Mouse (Mus musculus) heart, embryonic 11.5 days (tissue): ENCODE measurements around the gene Gfi1b. TPM values are rescaled to one million over a fixed set of nuclear protein-coding genes. Genes with fewer than 3 reads are reported as not detected.

Experiments
- ATAC-seq: fragments of 200-750 bp; cut with Nextera tagmentation; replicated peaks from 2 replicates; pipeline ENCODE4 v1.8.0; 2017; ENCODE audit warnings: moderate library complexity; ENCODE audit not compliant: insufficient number of reproducible peaks, low FRiP score, low TSS enrichment
- H3K27ac ChIP-seq: fragments of 300-500 bp; sonication (generic); 2 replicates; pipeline ENCODE4 v1.5.1; 2014; ENCODE audit warnings: mild to moderate bottlenecking, low read depth, low read length
- H3K27me3 ChIP-seq: fragments of 300-500 bp; sonication (generic); 2 replicates; pipeline ENCODE4 v1.6.1; 2014; ENCODE audit warnings: mild to moderate bottlenecking, low read length, mixed read lengths; ENCODE audit not compliant: control insufficient read depth, insufficient read depth
- H3K36me3 ChIP-seq: fragments of 300-500 bp; sonication (generic); 2 replicates; pipeline ENCODE4 v1.6.1; 2014; ENCODE audit warnings: mild to moderate bottlenecking, low read length, moderate library complexity, mixed read lengths; ENCODE audit not compliant: control insufficient read depth, insufficient read depth
- H3K4me1 ChIP-seq: fragments of 300-500 bp; sonication (generic); 2 replicates; pipeline ENCODE4 v1.6.1; 2014; ENCODE audit warnings: low read length; ENCODE audit not compliant: control insufficient read depth, insufficient read depth
- H3K4me2 ChIP-seq: fragments of 300-500 bp; sonication (generic); 2 replicates; pipeline ENCODE4 v1.6.1; 2014; ENCODE audit warnings: mild to moderate bottlenecking, moderate library complexity
- H3K4me3 ChIP-seq: fragments of 300-500 bp; sonication (generic); 2 replicates; pipeline ENCODE4 v1.5.1; 2014; ENCODE audit warnings: low read depth, low read length
- H3K9ac ChIP-seq: fragments of 300-500 bp; sonication (generic); 2 replicates; pipeline ENCODE4 v1.6.1; 2014; ENCODE audit warnings: mild to moderate bottlenecking, low read depth, low read length, moderate library complexity
- H3K9me3 ChIP-seq: fragments of 300-500 bp; sonication (generic); replicated peaks from 2 replicates; pipeline ENCODE4 v1.6.1; 2016; ENCODE audit warnings: low read length; ENCODE audit not compliant: control insufficient read depth
- WGBS: fragments of 180-500 bp; shearing (Covaris S2); extraction: QIAGEN DNeasy Blood & Tissue Kit; methylation state at CpG from one replicate; pipeline ENCODE4 v1.1.7; 2014; ENCODE audit not compliant: insufficient replicate concordance; 5-methylcytosine and 5-hydroxymethylcytosine counted together
- polyA plus RNA-seq: library from polyadenylated mRNA; unstranded; fragments of >200 nt; fragmentation: Nextera tagmentation; extraction: Ambion mirVana; gene quantifications from 2 replicates; pipeline ENCODE4 v1.2.1, GENCODE M21; 2014

Gene Gfi1b
- polyA plus RNA-seq, 1 experiment from 2014 or later: 10.9 TPM

DNA sequence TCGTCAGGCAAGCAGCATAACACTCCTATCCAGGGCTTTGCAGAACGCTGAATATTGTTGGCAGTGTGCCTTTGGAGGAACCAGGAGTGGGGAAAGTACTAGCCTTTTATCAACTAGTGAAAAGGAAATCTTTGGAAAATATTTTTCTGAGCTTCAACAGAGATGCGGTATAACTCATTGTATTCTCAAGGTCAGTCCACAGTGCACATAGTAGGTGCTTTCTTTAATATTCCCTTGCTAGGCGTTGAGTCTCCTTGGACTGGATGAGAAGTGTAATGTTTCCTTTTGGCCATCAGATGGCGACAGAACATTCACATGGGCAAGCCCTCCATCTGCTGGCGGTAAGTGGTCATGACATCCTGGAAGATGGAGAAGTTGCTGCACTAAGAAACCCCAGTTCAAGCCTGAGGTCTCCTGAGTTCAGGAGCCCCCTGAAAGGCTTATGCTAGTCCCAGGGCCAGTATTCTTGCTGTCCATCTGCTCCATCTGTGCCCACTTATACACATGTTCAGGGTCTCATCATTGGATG, 36.7 kb downstream of the Gfi1b start:
- WGBS: 18% methylated on average over 6 of the region's 6 CpGs
- ATAC-seq: no peak
- H3K36me3 ChIP-seq: no peaks in the 10 kb centered on the region

GRCm38 (mm10) chr2:28583651-28584050, 38.1 kb downstream of the Gfi1b start, which contains the start of gene Gtf3c5:
Gene Gtf3c5 (minus strand): TSS chr2:28583751.
- ATAC-seq: no peak
- Histone ChIP-seq H3K36me3 (0 out of 2 replicates have a peak, but pooled peaks cover 4% of the 10 kb centered on the region), H3K27ac (peak within 1 kb of the TSS; percentile 41), H3K9ac (peak within 1 kb of the TSS; percentile 80), H3K4me1 (0 out of 2 replicates have a peak, but pooled peaks cover 4% of the 10 kb centered on the region), H3K27me3 (no peaks in the 10 kb centered on the region), H3K9me3 (no peaks in the 10 kb centered on the region), H3K4me2 (peak within 1 kb of the TSS; percentile 71), H3K4me3 (peak within 1 kb of the TSS; percentile 77)
- 72% methylated on average over 9 of the region's 9 CpGs for WGBS

More for the DNA sequence above, 36.7 kb downstream of the Gfi1b start:
- Histone ChIP-seq H3K9ac (no peak overlapping the region), H3K4me1 (0 out of 2 replicates have a peak, but pooled peaks cover 4% of the 10 kb centered on the region), H3K27me3 (no peaks in the 10 kb centered on the region), H3K9me3 (no peaks in the 10 kb centered on the region), H3K27ac (no peak overlapping the region), H3K4me2 (no peak overlapping the region), H3K4me3 (no peak overlapping the region)

DNA sequence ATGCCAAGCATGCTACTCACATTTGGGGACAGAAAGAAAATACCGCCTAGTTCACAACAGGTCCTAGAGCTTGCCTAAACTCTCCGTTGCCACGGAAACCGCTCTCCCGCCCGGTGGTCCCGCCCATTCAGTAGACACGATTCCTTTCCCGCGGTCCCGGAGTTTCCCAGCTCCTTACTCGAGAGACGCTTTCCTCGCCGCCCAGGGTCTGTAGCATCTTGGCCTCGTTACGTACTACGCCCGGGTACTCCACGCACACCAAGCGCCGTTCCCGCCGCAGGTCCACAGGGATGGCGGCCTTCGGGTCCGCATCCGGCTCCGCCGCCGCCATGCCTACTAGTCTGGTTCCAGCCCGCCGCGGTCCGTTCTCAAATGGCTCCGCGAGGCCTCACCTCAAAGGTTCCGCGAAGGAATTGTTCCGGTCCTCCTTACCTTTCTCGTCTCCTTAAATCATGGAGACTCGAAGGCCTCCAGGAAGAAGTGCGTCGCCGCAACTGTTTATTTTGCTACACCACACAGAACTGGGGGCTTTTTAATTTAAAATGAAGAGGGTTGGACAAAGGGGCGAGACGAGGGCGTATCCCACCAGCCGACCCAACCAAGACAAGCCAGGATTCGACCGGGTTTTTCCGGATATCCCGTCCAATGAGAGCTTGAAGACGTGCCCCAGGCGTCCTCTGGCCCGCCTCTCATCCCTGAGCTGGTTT, 39.0 kb downstream of the Gfi1b start:
- peak; percentile 76 for ATAC-seq
- peak overlapping the region; percentile 41 for H3K27ac ChIP-seq
- H3K27me3 ChIP-seq: no peaks in the 10 kb centered on the region
- H3K4me2 ChIP-seq: peak overlapping the region; percentile 71
- WGBS: under 1% methylated on average over 56 of the region's 56 CpGs
- H3K9me3 ChIP-seq: no peaks in the 10 kb centered on the region
- H3K36me3 ChIP-seq: peaks cover 7% of the 10 kb centered on the region
- H3K4me3 ChIP-seq: peak overlapping the region; percentile 77
- peak overlapping the region; percentile 80 for H3K9ac ChIP-seq
- H3K4me1 ChIP-seq: 0 out of 2 replicates have a peak, but pooled peaks cover 4% of the 10 kb centered on the region

GRCm38 (mm10) chr2:28578003-28578402, 43.8 kb downstream of the Gfi1b start:
- H3K9ac ChIP-seq: no peak overlapping the region
- no peaks in the 10 kb centered on the region for H3K27me3 ChIP-seq
- ATAC-seq: no peak
- no peaks in the 10 kb centered on the region for H3K9me3 ChIP-seq
- no peak overlapping the region for H3K4me2 ChIP-seq
- H3K4me3 ChIP-seq: no peak overlapping the region
- no peaks in the 10 kb centered on the region for H3K4me1 ChIP-seq
- 68% methylated on average over 5 of the region's 5 CpGs for WGBS
- H3K36me3 ChIP-seq: peaks cover 26% of the 10 kb centered on the region
- no peak overlapping the region for H3K27ac ChIP-seq

DNA sequence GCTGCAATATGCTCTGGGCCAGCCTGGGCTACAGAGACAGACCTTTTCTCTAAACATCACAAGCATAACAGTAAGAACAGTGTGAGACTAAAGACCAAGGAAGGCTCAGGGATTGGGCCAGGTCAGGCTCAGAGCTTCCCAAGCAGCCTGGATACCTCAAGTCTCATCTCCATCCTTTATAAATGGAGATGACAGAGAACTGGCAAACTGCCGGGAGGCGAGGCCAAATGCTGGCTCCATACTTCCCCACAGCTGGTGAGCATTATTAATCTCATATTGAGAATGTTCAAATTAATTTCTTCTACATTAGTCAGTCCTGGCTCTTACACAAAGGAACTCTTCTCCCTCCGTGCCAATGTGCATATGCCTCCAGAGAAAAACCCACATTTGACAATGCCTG, 45.0 kb downstream of the Gfi1b start:
- Histone ChIP-seq H3K9me3 (no peaks in the 10 kb centered on the region), H3K27ac (no peak overlapping the region), H3K36me3 (peaks cover 28% of the 10 kb centered on the region), H3K4me1 (no peaks in the 10 kb centered on the region), H3K4me3 (no peak overlapping the region), H3K4me2 (no peak overlapping the region), H3K9ac (no peak overlapping the region), H3K27me3 (no peaks in the 10 kb centered on the region)
- WGBS: 88% methylated on average over 3 of the region's 3 CpGs
- ATAC-seq: no peak

- no peak for ATAC-seq
- no peaks in the 10 kb centered on the region for H3K4me1 ChIP-seq
- no peak overlapping the region for H3K9ac ChIP-seq
- no peak overlapping the region for H3K27ac ChIP-seq
- peaks cover 33% of the 10 kb centered on the region for H3K36me3 ChIP-seq
- WGBS: 76% methylated on average over 4 of the region's 4 CpGs
- H3K4me2 ChIP-seq: no peak overlapping the region
- H3K9me3 ChIP-seq: no peaks in the 10 kb centered on the region
- no peak overlapping the region for H3K4me3 ChIP-seq
- no peaks in the 10 kb centered on the region for H3K27me3 ChIP-seq
These were observed 46.4 kb downstream of the Gfi1b start for GRCm38 (mm10) chr2:28575341-28575740.

GRCm38 (mm10) chr2:28569903-28570302, 51.9 kb downstream of the Gfi1b start:
- no peak overlapping the region for H3K27ac ChIP-seq
- H3K4me1 ChIP-seq: no peaks in the 10 kb centered on the region
- no peak overlapping the region for H3K4me2 ChIP-seq
- peaks cover 31% of the 10 kb centered on the region for H3K36me3 ChIP-seq
- no peak overlapping the region for H3K9ac ChIP-seq
- no peaks in the 10 kb centered on the region for H3K27me3 ChIP-seq
- no peak for ATAC-seq
- 76% methylated on average over 3 of the region's 3 CpGs for WGBS
- H3K4me3 ChIP-seq: no peak overlapping the region
- H3K9me3 ChIP-seq: no peaks in the 10 kb centered on the region

DNA sequence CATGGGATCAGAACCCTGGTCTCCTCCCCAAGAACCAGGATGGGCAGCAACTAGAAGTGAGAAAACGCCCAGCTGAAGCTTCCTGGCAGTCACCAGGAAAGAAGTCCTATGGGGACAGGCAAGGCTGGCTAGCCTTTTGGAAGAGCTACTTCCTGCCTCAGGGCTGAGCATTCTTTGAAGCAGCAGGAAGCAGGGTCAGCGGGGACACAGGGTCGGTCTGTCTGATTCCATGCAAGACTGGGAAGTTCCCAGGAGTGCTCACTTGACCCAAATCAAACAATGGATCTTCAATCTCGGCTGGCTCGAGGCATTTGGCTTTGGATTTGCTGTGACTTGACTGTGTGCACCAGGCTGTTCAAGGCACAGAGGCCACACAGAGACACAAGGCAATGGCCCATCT, 55.2 kb downstream of the Gfi1b start:
- no peaks in the 10 kb centered on the region for H3K27me3 ChIP-seq
- no peak overlapping the region for H3K27ac ChIP-seq
- no peak overlapping the region for H3K9ac ChIP-seq
- H3K4me2 ChIP-seq: no peak overlapping the region
- WGBS: 57% methylated on average over 5 of the region's 5 CpGs
- peaks cover 21% of the 10 kb centered on the region for H3K36me3 ChIP-seq
- no peak for ATAC-seq
- no peaks in the 10 kb centered on the region for H3K4me1 ChIP-seq
- H3K9me3 ChIP-seq: no peaks in the 10 kb centered on the region
- no peak overlapping the region for H3K4me3 ChIP-seq

DNA sequence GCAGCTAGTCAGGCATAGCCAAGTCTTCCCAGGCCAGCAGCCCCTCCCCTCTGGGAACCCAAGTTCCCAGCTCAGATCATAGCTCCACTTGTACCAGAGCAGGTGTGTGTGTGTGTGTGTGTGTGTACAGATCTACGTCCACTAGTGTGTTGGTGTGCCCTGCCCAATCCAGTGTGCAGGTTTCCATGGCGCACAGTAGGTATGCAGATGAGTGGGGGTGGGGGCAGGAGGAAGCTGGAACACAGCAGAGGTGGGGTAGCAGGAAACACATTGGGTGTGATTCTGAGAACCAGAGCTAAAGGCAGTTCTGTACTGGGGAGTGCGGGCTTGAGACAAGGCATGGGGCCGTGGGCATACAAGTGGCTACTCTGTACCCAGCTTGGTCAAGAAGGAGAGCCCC, 57.4 kb downstream of the Gfi1b start:
- no peak overlapping the region for H3K4me2 ChIP-seq
- H3K4me3 ChIP-seq: no peak overlapping the region
- peaks cover 12% of the 10 kb centered on the region for H3K36me3 ChIP-seq
- H3K27ac ChIP-seq: no peak overlapping the region
- no peaks in the 10 kb centered on the region for H3K9me3 ChIP-seq
- no peak for ATAC-seq
- no peaks in the 10 kb centered on the region for H3K4me1 ChIP-seq
- WGBS: 82% methylated on average over 4 of the region's 4 CpGs
- H3K27me3 ChIP-seq: no peaks in the 10 kb centered on the region
- no peak overlapping the region for H3K9ac ChIP-seq
